8 mouse cellular contexts compared by ENCODE assay signal in the genomic region with DNA sequence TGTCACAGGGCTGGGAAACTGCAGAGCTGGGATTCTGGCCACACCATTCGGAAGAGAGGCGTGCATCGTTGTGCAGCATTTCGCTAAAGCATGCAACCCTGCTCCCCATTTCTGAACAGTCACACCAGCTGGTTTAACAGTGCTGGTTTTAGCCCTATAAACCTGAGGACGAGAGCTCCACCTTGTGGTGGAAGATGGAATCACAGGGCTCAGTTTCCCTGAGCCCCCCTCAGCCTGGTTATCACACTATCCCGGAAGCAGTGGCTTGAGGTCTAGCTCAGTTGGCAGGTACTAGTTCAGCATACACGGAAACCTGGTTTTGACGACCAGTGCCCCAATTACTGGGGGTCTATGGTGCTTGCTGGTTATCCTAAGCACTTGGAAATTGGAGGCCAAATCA. TPM values are rescaled to one million over a fixed set of nuclear protein-coding genes. Genes with fewer than 3 reads are reported as not detected.
DNase-seq lines count a peak whose midpoint lies in the region; ATAC-seq and TF ChIP-seq lines count a peak whose summit lies in the region.

No protein-coding gene starts in this region.

- H3K36me3 ChIP-seq in kidney, adult 2 months (ENCODE audit: control insufficient read depth, insufficient read depth, low read length) = no peaks in the 10 kb centered on the region
- H3K36me3 ChIP-seq in limb, embryonic 12.5 days = no peaks in the 10 kb centered on the region
- no peaks in the 10 kb centered on the region for H3K36me3 ChIP-seq in midbrain, embryonic 16.5 days (ENCODE audit: control insufficient read depth, insufficient read depth, low read length)

- H3K4me3 ChIP-seq in gastrocnemius, adult 2 months = no peak overlapping the region
- no peak overlapping the region for H3K4me3 ChIP-seq in kidney, adult 2 months (ENCODE audit: insufficient read depth, low read depth, low read length)
- no peak overlapping the region for H3K4me3 ChIP-seq in limb, embryonic 12.5 days (replicated peaks)
- no peak overlapping the region for H3K4me3 ChIP-seq in midbrain, embryonic 16.5 days (ENCODE audit: low read depth, low read length)

- TF ChIP-seq CTCF in gastrocnemius, adult 2 months (IDR thresholded peaks at IDR 0.05) = peak; percentile 86
- TF ChIP-seq CTCF in kidney, adult 2 months (conservative IDR thresholded peaks at IDR 0.05; ENCODE audit: insufficient read depth, insufficient read length, low read depth, low read length) = peak; percentile 89

- H3K4me1 ChIP-seq in kidney, adult 2 months (ENCODE audit: control insufficient read depth, insufficient read depth, low read length) = no peaks in the 10 kb centered on the region
- no peaks in the 10 kb centered on the region for H3K4me1 ChIP-seq in limb, embryonic 12.5 days (replicated peaks)
- no peaks in the 10 kb centered on the region for H3K4me1 ChIP-seq in midbrain, embryonic 16.5 days (ENCODE audit: control insufficient read depth, insufficient read depth, low read length)

- WGBS in kidney, adult 2 months = 9% methylated on average over 8 of the region's 8 CpGs
- 22% methylated on average over 8 of the region's 8 CpGs for WGBS in limb, embryonic 12.5 days
- 15% methylated on average over 8 of the region's 8 CpGs for WGBS in midbrain, embryonic 16.5 days

- H3K27me3 ChIP-seq in kidney, adult 2 months (replicated peaks; ENCODE audit: control insufficient read depth, insufficient read depth, low read length) = no peaks in the 10 kb centered on the region
- no peaks in the 10 kb centered on the region for H3K27me3 ChIP-seq in limb, embryonic 12.5 days
- no peaks in the 10 kb centered on the region for H3K27me3 ChIP-seq in midbrain, embryonic 16.5 days (ENCODE audit: control insufficient read depth, insufficient read depth, low read depth, low read length)

- no peaks in the 10 kb centered on the region for H3K9me3 ChIP-seq in limb, embryonic 12.5 days
- H3K9me3 ChIP-seq in midbrain, embryonic 16.5 days (replicated peaks; ENCODE audit: control insufficient read depth, low read length, poor library complexity, severe bottlenecking) = no peaks in the 10 kb centered on the region

- no peak overlapping the region for H3K9ac ChIP-seq in limb, embryonic 12.5 days (replicated peaks)
- H3K9ac ChIP-seq in midbrain, embryonic 16.5 days (ENCODE audit: low read depth, low read length) = no peak overlapping the region

- H3K4me2 ChIP-seq in limb, embryonic 12.5 days = no peak overlapping the region
- H3K4me2 ChIP-seq in midbrain, embryonic 16.5 days (ENCODE audit: low read length) = no peak overlapping the region

- intact Hi-C loops in gastrocnemius, adult 2 months (cut with DNase I) = no loop called here

- peak; percentile 83 for DNase-seq in 416B (ENCODE audit: low read depth)
- peak; percentile 77 for DNase-seq in T-cell, adult 2 months (ENCODE audit: low spot score)
- peak; percentile 60 to 64 for DNase-seq in cerebellum, postnatal 36 days
- peak; percentile 61 for DNase-seq in gastrocnemius, adult 2 months
- peak; percentile 54 for DNase-seq in kidney, adult 2 months
- DNase-seq in spleen, postnatal 14 days (ENCODE audit: low spot score in 2 of 2) = peak; percentile 39 to 68

- peak; percentile 52; the same call in 1 of the 2 replicates for ATAC-seq in limb, embryonic 12.5 days (ENCODE audit: insufficient number of reproducible peaks, insufficient read depth, low FRiP score, low TSS enrichment, low read depth)
- ATAC-seq in midbrain, embryonic 16.5 days = peak; percentile 73

- no peak overlapping the region for H3K27ac ChIP-seq in gastrocnemius, adult 2 months
- H3K27ac ChIP-seq in kidney, adult 2 months (ENCODE audit: insufficient read depth, low read depth, low read length) = no peak overlapping the region
- no peak overlapping the region for H3K27ac ChIP-seq in limb, embryonic 12.5 days
- H3K27ac ChIP-seq in midbrain, embryonic 16.5 days (ENCODE audit: low read length) = no peak overlapping the region

- TF ChIP-seq POLR2A in kidney, adult 2 months (IDR thresholded peaks at IDR 0.05; ENCODE audit: low read depth, low read length) = no peak

RNA-seq across cellular contexts. Expression of a gene that starts 13.9 kb away (rescaled TPM):
- total RNA-seq in gastrocnemius, adult 2 months (2021) = not detected
- 0.14 TPM in 1 of 2 replicates, not detected in the other for polyA plus RNA-seq in kidney, adult 2 months (2012; rRNA removed)
- polyA plus RNA-seq in limb, embryonic 12.5 days (2016; fragmentation: Nextera tagmentation; extraction: Ambion mirVana) = not detected in 2 replicates
- polyA plus RNA-seq in midbrain, embryonic 16.5 days (2015; fragmentation: Nextera tagmentation; extraction: Ambion mirVana) = not detected in 2 replicates

RNA-seq across cellular contexts. Expression of a gene that starts 26.2 kb away (rescaled TPM):
- total RNA-seq in gastrocnemius, adult 2 months (2021) = not detected
- 0.06 and 0.67 TPM in 2 replicates for polyA plus RNA-seq in kidney, adult 2 months (2012; rRNA removed)
- 3.1 and 3.3 TPM in 2 replicates for polyA plus RNA-seq in limb, embryonic 12.5 days (2016; fragmentation: Nextera tagmentation; extraction: Ambion mirVana)
- polyA plus RNA-seq in midbrain, embryonic 16.5 days (2015; fragmentation: Nextera tagmentation; extraction: Ambion mirVana) = 0.36 and 0.45 TPM in 2 replicates

RNA-seq across cellular contexts. Expression of a gene that starts 46.5 kb away (rescaled TPM):
- not detected for total RNA-seq in gastrocnemius, adult 2 months (2021)
- 0.10 TPM in 1 of 2 replicates, not detected in the other for polyA plus RNA-seq in kidney, adult 2 months (2012; rRNA removed)
- not detected in 2 replicates for polyA plus RNA-seq in limb, embryonic 12.5 days (2016; fragmentation: Nextera tagmentation; extraction: Ambion mirVana)
- not detected in 2 replicates for polyA plus RNA-seq in midbrain, embryonic 16.5 days (2015; fragmentation: Nextera tagmentation; extraction: Ambion mirVana)

RNA-seq across cellular contexts. Expression of a gene that starts 52.0 kb away (rescaled TPM):
- total RNA-seq in gastrocnemius, adult 2 months (2021) = under 1 TPM; 0.54 to 0.59 TPM
- 2.8 and 3.1 TPM in 2 replicates for polyA plus RNA-seq in kidney, adult 2 months (2012; rRNA removed)
- 0.18 and 0.20 TPM in 2 replicates for polyA plus RNA-seq in limb, embryonic 12.5 days (2016; fragmentation: Nextera tagmentation; extraction: Ambion mirVana)
- not detected in 2 replicates for polyA plus RNA-seq in midbrain, embryonic 16.5 days (2015; fragmentation: Nextera tagmentation; extraction: Ambion mirVana)
